Mouse (Mus musculus) midbrain, embryonic 10.5 days (tissue): ENCODE results near the gene Yeats4. TPM values are rescaled to one million over a fixed set of nuclear protein-coding genes. Genes with fewer than 3 reads are reported as not detected.

Experiments used
- DNase-seq: peaks from one replicate; pipeline ENCODE4 v3.0.0-alpha.2; 2017; ENCODE audit warnings: low spot score
- H3K27ac ChIP-seq: fragments of 300-500 bp; sonication (generic); replicated peaks from 2 replicates; pipeline ENCODE4 v1.5.1; 2016; ENCODE audit warnings: mild to moderate bottlenecking
- H3K27me3 ChIP-seq: fragments of 300-500 bp; sonication (generic); 2 replicates; pipeline ENCODE4 v1.6.1; 2016; ENCODE audit warnings: low read depth, mild to moderate bottlenecking; ENCODE audit not compliant: poor library complexity, severe bottlenecking
- H3K36me3 ChIP-seq: fragments of 300-500 bp; sonication (generic); 2 replicates; pipeline ENCODE4 v1.6.1; 2016; ENCODE audit warnings: mild to moderate bottlenecking, moderate library complexity
- H3K4me1 ChIP-seq: fragments of 300-500 bp; sonication (generic); 2 replicates; pipeline ENCODE4 v1.6.1; 2016
- H3K4me3 ChIP-seq: fragments of 300-500 bp; sonication (generic); 2 replicates; pipeline ENCODE4 v1.5.1; 2016; ENCODE audit warnings: mild to moderate bottlenecking, moderate library complexity
- H3K9me3 ChIP-seq: fragments of 300-500 bp; sonication (generic); replicated peaks from 2 replicates; pipeline ENCODE4 v1.6.1; 2016; ENCODE audit warnings: mild to moderate bottlenecking
- WGBS: fragments of 180-500 bp; shearing (Covaris S2); methylation state at CpG from one replicate; pipeline ENCODE4 v1.1.7; 2016; 5-methylcytosine and 5-hydroxymethylcytosine counted together
- polyA plus RNA-seq: library from polyadenylated mRNA; unstranded; fragments of >200 nt; fragmentation: Nextera tagmentation; extraction: Ambion mirVana; gene quantifications from 2 replicates; pipeline ENCODE4 v1.2.1, GENCODE M21; 2016

The Yeats4 gene
- polyA plus RNA-seq: 124 and 130 TPM in 2 replicates

DNA sequence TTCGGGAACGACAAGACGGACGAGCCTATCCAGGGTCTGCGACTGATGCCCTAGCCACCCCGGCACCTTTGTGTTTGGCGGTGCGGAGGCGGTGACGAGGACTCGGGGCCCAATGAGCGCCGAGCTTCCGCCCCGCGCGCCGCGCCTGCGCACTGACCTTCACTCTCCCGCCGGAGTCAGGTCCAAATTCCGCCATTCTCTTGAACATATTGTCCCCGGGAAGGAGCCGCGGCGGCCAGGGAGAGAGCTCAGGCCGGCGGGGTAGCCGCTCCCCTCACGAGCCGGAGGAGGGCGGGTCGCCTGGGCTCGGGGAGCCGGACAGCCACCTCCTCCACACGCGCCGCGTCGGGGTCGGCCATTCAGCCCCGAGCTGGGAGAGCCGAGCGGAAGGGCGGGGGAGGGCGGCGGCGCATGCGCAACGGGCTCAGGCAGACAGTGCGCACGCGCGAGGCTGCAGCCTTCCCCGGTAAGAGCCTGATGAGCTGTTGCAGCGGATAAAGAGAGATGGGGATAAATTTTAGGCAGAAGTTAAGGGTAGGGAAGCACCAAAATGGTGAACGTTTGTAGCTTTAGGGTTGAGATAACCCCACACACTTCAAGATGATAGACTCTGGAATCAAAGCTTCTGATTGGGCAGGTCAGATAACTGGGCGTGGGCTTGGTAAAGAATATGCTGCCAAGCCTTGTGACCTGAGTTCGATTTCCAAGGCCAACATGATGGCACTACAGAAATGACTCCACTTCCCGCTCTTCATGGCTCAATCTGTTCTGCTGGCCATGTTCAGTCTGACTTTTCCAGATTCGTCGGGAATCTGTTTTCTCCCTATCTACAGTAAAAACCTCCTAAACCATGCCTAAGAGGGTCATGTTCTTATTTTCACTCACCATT is at the start of gene Yeats4:
Gene Yeats4, minus strand, starts transcription at position 406 of the 889 bp plus-strand sequence.
- whole genome bisulfite sequencing: 2% methylated on average over 63 of the region's 63 CpGs
- DNase-seq: peak; percentile 97
- Histone ChIP-seq H3K4me3 (peak within 1 kb of the TSS; percentile 72), H3K36me3 (peaks cover 35% of the 10 kb centered on the region), H3K27ac (peak within 1 kb of the TSS; percentile 99), H3K4me1 (peaks cover 32% of the 10 kb centered on the region), H3K27me3 (no peaks in the 10 kb centered on the region), H3K9me3 (no peaks in the 10 kb centered on the region)

DNA sequence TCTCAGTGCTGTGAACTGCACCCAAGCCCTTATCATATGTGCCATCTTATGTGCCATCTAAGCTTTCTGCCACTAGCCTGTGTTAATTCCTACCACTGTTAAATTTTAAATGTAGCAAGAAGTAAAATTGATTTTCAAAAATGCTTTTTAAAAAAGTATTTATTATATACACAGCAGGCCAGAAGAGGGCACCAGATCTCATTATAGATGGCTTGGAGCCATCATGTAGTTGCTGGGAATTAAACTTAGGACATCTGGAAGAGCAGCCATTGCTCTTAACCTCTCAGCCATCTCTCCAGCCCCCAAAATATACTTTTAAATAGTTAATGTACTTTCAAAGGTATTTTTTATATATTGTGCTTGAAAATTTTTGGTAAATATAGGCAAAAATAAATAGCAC is 47.7 kb upstream of the Yeats4 start:
- Histone ChIP-seq H3K27me3 (no peaks in the 10 kb centered on the region), H3K36me3 (no peaks in the 10 kb centered on the region), H3K9me3 (no peaks in the 10 kb centered on the region), H3K27ac (no peak overlapping the region), H3K4me1 (no peaks in the 10 kb centered on the region), H3K4me3 (no peak overlapping the region)
- no peak for DNase-seq

DNA sequence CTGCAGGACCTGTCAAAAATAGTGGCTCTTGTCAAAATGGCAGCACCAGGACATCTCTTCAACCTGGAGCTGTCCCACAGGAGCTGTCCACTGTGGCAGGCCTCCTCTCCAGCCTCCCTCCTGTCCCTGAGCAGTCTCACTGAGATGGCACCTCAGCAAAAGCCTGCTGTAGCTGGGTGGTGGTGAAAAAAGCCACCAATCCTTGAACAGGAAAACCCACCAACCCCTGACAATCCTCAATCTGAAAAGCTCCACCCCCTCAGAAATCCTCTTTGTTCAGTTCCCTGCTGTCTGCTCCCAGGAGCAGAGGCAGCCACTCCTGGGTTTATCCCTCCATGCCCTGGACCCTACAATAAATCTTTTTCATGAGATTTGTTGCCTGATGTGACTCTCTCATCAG is 35.6 kb upstream of the Yeats4 start:
- DNase-seq: no peak
- peaks cover 13% of the 10 kb centered on the region for H3K9me3 ChIP-seq

DNA sequence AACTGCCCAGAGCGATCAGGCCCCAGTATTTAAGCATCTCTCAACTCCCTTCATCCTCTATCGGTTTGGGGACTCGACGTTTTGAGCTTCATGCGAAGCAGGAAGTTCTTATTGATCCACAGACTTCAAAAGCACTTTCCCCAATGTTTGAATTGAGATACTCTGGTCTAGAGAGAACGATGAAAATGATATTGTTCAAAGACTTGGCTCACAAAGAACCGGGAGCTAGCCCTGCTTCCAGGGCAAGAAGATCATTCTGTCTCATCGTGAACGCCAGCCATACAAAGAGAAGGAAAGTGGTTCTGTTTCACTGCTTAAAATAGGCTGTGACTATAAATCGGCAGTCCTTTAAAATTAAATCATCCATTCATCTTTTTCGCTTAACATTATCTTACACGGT is 14.3 kb upstream of the Yeats4 start, which contains the start of gene 9530003J23Rik:
Gene 9530003J23Rik, minus strand, starts transcription at position 101 of the 400 bp plus-strand sequence.
- Histone ChIP-seq H3K27me3 (no peaks in the 10 kb centered on the region), H3K27ac (no peak within 1 kb of the TSS), H3K4me1 (no peaks in the 10 kb centered on the region), H3K9me3 (no peaks in the 10 kb centered on the region), H3K4me3 (no peak within 1 kb of the TSS), H3K36me3 (no peaks in the 10 kb centered on the region)
- DNase-seq: no peak
- 91% methylated on average over 12 of the region's 12 CpGs for WGBS

More for the DNA sequence above, 35.6 kb upstream of the Yeats4 start:
- no peaks in the 10 kb centered on the region for H3K36me3 ChIP-seq
- H3K27ac ChIP-seq: peak overlapping the region; percentile 72
- peaks cover 10% of the 10 kb centered on the region for H3K4me1 ChIP-seq
- H3K4me3 ChIP-seq: no peak overlapping the region
- no peaks in the 10 kb centered on the region for H3K27me3 ChIP-seq

DNA sequence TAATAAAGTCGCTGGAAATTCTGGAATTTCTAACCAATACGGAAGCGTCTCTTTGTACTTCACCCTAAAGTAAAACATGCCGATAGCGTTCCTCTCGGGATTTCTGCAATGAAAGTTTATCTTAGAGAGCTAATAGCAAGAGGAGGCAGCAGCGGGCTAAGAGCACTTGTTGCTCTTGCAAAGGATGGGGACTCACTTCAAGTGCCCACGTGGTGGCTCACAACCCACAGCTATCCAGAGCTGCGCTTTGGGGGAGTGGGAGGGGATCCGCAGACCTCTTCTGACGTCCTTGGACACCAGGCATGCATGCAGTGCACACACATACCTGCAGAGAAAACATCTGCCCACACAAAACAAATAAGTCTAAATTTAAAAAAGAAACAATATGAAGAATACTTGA is 11.6 kb upstream of the Yeats4 start:
- Histone ChIP-seq H3K9me3 (no peaks in the 10 kb centered on the region), H3K27ac (no peak overlapping the region), H3K4me3 (no peak overlapping the region), H3K4me1 (no peaks in the 10 kb centered on the region), H3K36me3 (no peaks in the 10 kb centered on the region), H3K27me3 (no peaks in the 10 kb centered on the region)
- DNase-seq: no peak
- 66% methylated on average over 11 of the region's 11 CpGs for WGBS

DNA sequence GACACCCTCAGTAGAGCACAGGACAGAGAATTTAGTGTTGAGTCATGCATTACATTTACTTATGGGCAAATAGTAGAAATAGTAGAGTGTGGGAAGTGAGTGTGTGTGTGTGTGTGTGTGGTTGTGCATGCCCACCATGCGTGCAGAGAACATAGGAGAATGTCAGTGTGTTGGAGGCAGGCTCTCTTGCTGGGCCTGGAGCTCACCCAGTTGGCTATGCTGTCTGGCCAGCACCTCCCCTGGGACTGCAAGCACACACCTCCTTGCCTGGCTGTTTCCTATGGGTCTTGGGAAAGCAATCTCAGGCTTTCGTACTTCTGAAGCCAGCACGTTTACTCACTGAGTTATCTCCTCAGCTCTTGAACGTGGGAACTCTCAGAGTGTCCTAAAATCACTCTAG is 10.5 kb upstream of the Yeats4 start:
- Histone ChIP-seq H3K4me3 (no peak overlapping the region), H3K27me3 (no peaks in the 10 kb centered on the region), H3K27ac (no peak overlapping the region), H3K36me3 (no peaks in the 10 kb centered on the region), H3K4me1 (peaks cover under 1% of the 10 kb centered on the region; the same call in 1 of the 2 replicates), H3K9me3 (no peaks in the 10 kb centered on the region)
- 65% methylated on average over 4 of the region's 4 CpGs for WGBS
- DNase-seq: no peak

DNA sequence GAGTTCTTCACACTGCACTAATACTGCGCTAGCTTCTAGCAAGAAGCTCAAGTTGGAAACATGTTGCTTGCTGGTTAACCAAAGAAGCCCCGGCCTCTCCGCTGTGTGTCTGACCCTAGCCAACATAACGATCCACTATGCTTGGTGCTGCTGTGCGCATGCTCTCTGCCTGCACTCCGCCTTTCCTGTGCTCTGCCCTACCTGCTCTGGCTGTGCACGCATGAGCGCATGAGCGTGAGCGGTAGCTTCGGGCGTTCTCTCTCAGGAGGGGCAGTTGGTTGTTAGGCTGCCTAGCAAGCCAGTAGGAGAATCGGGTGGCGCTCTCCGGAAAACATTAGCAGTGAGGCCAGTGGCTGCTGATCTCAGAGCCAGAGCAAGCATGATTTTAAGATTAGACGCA is 5.5 kb upstream of the Yeats4 start:
- Histone ChIP-seq H3K4me3 (no peak overlapping the region), H3K4me1 (peaks cover 8% of the 10 kb centered on the region), H3K27me3 (no peaks in the 10 kb centered on the region), H3K9me3 (no peaks in the 10 kb centered on the region), H3K27ac (no peak overlapping the region), H3K36me3 (no peaks in the 10 kb centered on the region)
- 71% methylated on average over 16 of the region's 16 CpGs for WGBS
- DNase-seq: no peak

DNA sequence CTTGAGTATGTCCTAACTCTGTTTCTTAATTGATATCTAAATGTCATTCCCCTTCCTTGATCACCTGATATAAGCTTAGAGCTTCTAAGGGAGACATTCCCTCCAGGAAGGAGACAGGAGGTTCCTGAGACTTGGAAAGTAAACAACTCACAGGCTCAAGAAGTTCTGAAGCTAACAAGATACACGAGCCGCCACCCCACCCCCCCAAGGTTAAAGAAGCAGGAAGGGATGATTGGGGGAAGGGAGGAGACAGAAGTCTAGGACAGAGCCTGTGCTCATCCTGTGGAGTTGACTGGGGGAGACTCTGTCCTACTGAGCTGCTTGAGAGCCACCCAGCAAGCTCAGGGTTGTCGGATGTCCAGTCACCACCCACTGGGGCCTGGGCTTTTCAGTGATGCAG is 1.7 kb upstream of the Yeats4 start:
- peaks cover 19% of the 10 kb centered on the region for H3K36me3 ChIP-seq
- no peak for DNase-seq
- H3K9me3 ChIP-seq: no peaks in the 10 kb centered on the region
- H3K4me3 ChIP-seq: no peak overlapping the region
- H3K27ac ChIP-seq: no peak overlapping the region
- 81% methylated on average over 3 of the region's 3 CpGs for WGBS
- H3K27me3 ChIP-seq: no peaks in the 10 kb centered on the region
- H3K4me1 ChIP-seq: peaks cover 35% of the 10 kb centered on the region

DNA sequence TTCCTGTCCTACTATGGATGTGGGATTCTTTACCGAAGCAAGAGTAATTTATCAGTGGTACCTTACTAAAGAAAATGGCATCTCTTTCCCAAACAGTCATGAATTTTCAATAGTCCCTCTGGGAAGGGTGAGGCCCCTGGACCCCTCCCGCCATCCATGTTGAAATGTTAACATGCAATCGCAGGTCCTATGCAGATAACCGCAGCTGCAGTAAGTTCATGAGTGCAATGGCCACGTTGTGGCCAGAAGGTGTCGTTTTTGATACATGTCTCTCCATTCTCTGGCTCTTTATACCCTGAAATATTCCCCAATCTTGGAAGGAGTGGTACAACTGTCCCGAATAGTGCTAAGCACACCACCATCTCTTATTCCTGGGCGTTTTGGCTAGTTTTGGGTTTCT is 787 bp upstream of the Yeats4 start:
- H3K27ac ChIP-seq: peak overlapping the region; percentile 99
- WGBS: 59% methylated on average over 8 of the region's 8 CpGs

DNA sequence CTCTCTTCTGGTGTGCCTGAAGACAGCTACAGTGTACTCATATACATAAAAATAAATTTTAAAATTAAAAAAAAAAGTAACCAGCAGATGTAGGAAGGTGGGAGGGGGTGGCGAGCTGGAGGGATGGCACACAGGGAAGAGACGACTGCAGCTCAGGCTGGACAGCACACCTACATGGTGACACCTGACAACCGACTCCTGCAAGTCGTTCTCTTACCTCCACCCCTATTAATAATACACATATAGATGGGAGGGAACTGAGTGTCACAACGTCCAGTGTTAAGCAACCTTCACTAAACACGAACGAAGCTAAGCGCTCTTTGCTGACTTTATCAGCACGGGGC is 577 bp downstream of the Yeats4 start:
- H3K27ac ChIP-seq: peak overlapping the region; percentile 99
- peaks cover 32% of the 10 kb centered on the region for H3K4me1 ChIP-seq
- no peaks in the 10 kb centered on the region for H3K9me3 ChIP-seq
- DNase-seq: no peak
- 0% methylated on average over 9 of the region's 9 CpGs for WGBS
- peak overlapping the region; percentile 72 for H3K4me3 ChIP-seq
- H3K36me3 ChIP-seq: peaks cover 38% of the 10 kb centered on the region
- H3K27me3 ChIP-seq: no peaks in the 10 kb centered on the region

More for the DNA sequence above, 787 bp upstream of the Yeats4 start:
- DNase-seq: no peak
- H3K4me3 ChIP-seq: peak overlapping the region; percentile 72
- no peaks in the 10 kb centered on the region for H3K27me3 ChIP-seq
- H3K36me3 ChIP-seq: peaks cover 28% of the 10 kb centered on the region
- H3K9me3 ChIP-seq: no peaks in the 10 kb centered on the region
- H3K4me1 ChIP-seq: peaks cover 35% of the 10 kb centered on the region

DNA sequence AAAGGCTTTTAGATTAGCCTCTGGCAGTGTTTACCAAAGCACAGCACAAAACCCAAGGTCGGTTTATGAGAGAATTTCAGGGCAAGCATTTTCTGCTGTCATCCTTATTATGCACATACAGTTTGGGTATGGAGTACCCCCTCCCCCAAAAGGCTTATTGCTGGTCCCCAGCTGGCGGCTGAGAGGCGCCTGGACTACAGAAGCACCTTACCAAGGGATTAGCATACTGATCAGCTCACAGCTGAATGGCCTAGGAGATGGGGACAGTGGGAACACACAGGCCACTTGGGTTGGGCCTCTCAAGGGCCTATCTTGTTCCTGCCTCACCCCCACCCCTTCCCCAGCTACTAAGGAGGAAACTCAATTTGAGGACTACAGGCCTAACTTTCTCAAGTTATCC is 1.5 kb downstream of the Yeats4 start:
- no peaks in the 10 kb centered on the region for H3K27me3 ChIP-seq
- peaks cover 32% of the 10 kb centered on the region for H3K4me1 ChIP-seq
- H3K9me3 ChIP-seq: no peaks in the 10 kb centered on the region
- WGBS: 28% methylated on average over 3 of the region's 3 CpGs
- DNase-seq: peak; percentile 58
- H3K27ac ChIP-seq: peak overlapping the region; percentile 99
- H3K4me3 ChIP-seq: peak overlapping the region; percentile 72
- peaks cover 47% of the 10 kb centered on the region for H3K36me3 ChIP-seq

DNA sequence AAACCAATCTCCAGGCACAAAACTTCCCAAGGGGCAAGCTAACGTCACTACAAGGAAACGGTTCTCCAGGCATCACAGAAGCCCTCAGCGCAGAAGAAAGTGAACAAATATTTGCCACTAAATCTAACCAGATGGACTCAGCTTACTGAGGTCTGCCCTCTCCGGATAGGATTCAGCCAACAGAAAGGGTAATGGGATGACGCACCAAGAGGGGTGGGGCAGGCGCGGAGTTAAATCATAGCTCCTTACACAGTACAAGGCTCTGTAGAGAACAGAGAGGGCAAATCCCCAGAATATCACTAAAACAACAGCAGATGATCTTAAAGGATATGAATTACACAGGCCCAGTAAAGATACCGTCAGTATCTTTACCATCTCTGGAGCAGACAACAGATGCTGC is 6.0 kb downstream of the Yeats4 start:
- no peak for DNase-seq
- 96% methylated on average over 8 of the region's 8 CpGs for WGBS
- H3K36me3 ChIP-seq: peaks cover 90% of the 10 kb centered on the region

DNA sequence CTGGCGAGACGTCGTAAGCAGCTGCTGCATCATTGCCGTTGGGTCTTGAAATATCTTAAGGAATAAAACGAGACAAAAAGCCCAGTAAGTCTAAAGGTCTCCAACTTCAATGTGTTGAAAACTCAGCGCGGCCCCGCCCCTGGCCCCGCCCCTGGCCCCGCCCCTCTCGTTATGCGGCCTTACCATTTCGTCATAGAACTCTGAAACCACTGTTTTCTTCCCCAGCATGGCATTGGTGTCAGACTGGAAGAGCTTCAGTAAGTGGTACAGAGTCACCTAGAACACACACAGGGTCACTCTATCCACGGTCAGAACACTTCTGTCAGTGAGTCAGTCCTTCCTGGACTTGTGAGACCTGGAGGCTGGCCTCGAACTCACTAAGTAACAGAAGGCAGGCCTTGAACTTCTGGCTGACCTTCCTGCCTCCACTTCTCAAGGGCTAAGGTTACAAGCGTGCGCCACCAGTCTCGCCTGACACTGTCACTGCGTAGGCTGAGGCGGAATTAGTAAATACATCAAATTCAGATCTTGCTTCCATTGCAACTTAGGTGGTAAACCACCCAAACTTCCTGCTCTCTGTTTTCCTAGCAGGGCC is 7.0 kb downstream of the Yeats4 start:
- no peaks in the 10 kb centered on the region for H3K27me3 ChIP-seq
- WGBS: 87% methylated on average over 20 of the region's 20 CpGs
- H3K36me3 ChIP-seq: peaks cover 94% of the 10 kb centered on the region
- DNase-seq: no peak
- H3K4me1 ChIP-seq: peaks cover 11% of the 10 kb centered on the region
- no peaks in the 10 kb centered on the region for H3K9me3 ChIP-seq
- no peak overlapping the region for H3K27ac ChIP-seq
- H3K4me3 ChIP-seq: no peak overlapping the region

More for the DNA sequence above, 6.0 kb downstream of the Yeats4 start:
- Histone ChIP-seq H3K4me3 (no peak overlapping the region), H3K9me3 (no peaks in the 10 kb centered on the region), H3K27me3 (no peaks in the 10 kb centered on the region), H3K27ac (no peak overlapping the region), H3K4me1 (peaks cover 21% of the 10 kb centered on the region)
